Mouse (Mus musculus) stomach, postnatal 0 days (tissue): ENCODE results near the gene Tnfrsf13c. TPM values are rescaled to one million over a fixed set of nuclear protein-coding genes. Genes with fewer than 3 reads are reported as not detected.

Experiments used
- ATAC-seq: fragments of 200-750 bp; cut with Nextera tagmentation; 2 replicates; pipeline ENCODE4 v1.8.0; 2017; ENCODE audit not compliant: low FRiP score, low TSS enrichment
- DNase-seq: peaks from one replicate; pipeline ENCODE4 v3.0.0-alpha.2; 2016; ENCODE audit warnings: low spot score
- H3K27ac ChIP-seq: fragments of 300-500 bp; sonication (generic); replicated peaks from 2 replicates; pipeline ENCODE4 v1.5.1; 2014; ENCODE audit warnings: mild to moderate bottlenecking, control low read depth
- H3K27me3 ChIP-seq: fragments of 300-500 bp; sonication (generic); 2 replicates; pipeline ENCODE4 v1.6.1; 2014; ENCODE audit warnings: low read length; ENCODE audit not compliant: control insufficient read depth, insufficient read depth
- H3K36me3 ChIP-seq: fragments of 300-500 bp; sonication (generic); 2 replicates; pipeline ENCODE4 v1.6.1; 2014; ENCODE audit warnings: low read length, mixed read lengths; ENCODE audit not compliant: control insufficient read depth, insufficient read depth
- H3K4me1 ChIP-seq: fragments of 300-500 bp; sonication (generic); replicated peaks from 2 replicates; pipeline ENCODE4 v1.6.1; 2014; ENCODE audit warnings: antibody characterized with exemption; ENCODE audit not compliant: control insufficient read depth, insufficient read depth
- H3K4me2 ChIP-seq: fragments of 300-500 bp; sonication (generic); replicated peaks from 2 replicates; pipeline ENCODE4 v1.6.1; 2014; ENCODE audit warnings: low read depth, mild to moderate bottlenecking, control low read depth, moderate library complexity
- H3K4me3 ChIP-seq: fragments of 300-500 bp; sonication (generic); 2 replicates; pipeline ENCODE4 v1.5.1; 2014; ENCODE audit warnings: low read depth, low read length, control low read depth
- H3K9ac ChIP-seq: fragments of 300-500 bp; sonication (generic); 2 replicates; pipeline ENCODE4 v1.6.1; 2014; ENCODE audit warnings: mild to moderate bottlenecking, low read length, control low read depth, mixed read lengths
- H3K9me3 ChIP-seq: fragments of 300-500 bp; sonication (generic); 2 replicates; pipeline ENCODE4 v1.6.1; 2016; ENCODE audit warnings: low read length; ENCODE audit not compliant: control insufficient read depth
- CTCF ChIP-seq: IDR thresholded peaks from 2 replicates; pipeline ENCODE4 v1.5.1; 2016; ENCODE audit warnings: antibody characterized with exemption, low read depth, mild to moderate bottlenecking, moderate library complexity
- EP300 ChIP-seq: optimal IDR thresholded peaks from 2 replicates; pipeline ENCODE3; 2016; ENCODE audit warnings: antibody characterized with exemption
- WGBS: fragments of 180-500 bp; shearing (Covaris S2); extraction: QIAGEN DNeasy Blood & Tissue Kit; methylation state at CpG from one replicate; pipeline ENCODE4 v1.1.7; 2014; 5-methylcytosine and 5-hydroxymethylcytosine counted together
- polyA plus RNA-seq: library from polyadenylated mRNA; unstranded; fragments of >200 nt; fragmentation: Nextera tagmentation; extraction: Ambion mirVana; gene quantifications from 2 replicates; pipeline ENCODE4 v1.2.1, GENCODE M21; 2015

The Tnfrsf13c gene
- polyA plus RNA-seq, 1 experiment from 2014 or later, result not detected

GRCm38 (mm10) chr15:82244115-82244804 lies 20.1 kb upstream of the Tnfrsf13c start, which contains the start of gene Cenpm:
TSS of gene Cenpm (minus strand) at chr15:82244748.
- WGBS, result 0% methylated on average over 65 of the region's 65 CpGs
- DNase-seq (peak; percentile 92), ATAC-seq (peak; percentile 96)
- no peak; the same call in 1 of the 2 replicates for TF ChIP-seq CTCF
- no peak for TF ChIP-seq EP300
- Histone ChIP-seq H3K4me3 (peak within 1 kb of the TSS; percentile 70), H3K27ac (peak within 1 kb of the TSS; percentile 53; the same call in 1 of the 2 replicates), H3K4me1 (no peaks in the 10 kb centered on the region), H3K27me3 (no peaks in the 10 kb centered on the region), H3K9ac (peak within 1 kb of the TSS; percentile 55), H3K4me2 (peak within 1 kb of the TSS; percentile 95), H3K9me3 (no peaks in the 10 kb centered on the region), H3K36me3 (no peaks in the 10 kb centered on the region)

DNA sequence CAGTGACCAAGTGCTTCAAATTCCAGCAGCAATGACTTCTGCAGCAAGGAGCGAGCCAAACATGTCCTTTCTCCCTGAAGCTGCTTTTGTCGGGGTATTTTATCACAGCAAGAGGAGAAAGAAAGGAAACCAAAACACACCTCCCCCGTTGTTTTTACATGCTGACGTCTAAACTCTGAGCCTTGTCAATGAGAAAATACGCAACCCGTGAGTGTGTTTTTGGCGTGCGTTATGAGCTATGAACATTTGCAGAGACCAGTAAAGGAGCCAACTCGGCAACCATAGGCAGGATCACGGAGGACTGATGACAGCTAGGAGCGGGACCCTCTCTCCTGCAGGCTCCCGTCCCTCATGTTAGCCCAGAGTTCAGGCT lies 19.6 kb upstream of the Tnfrsf13c start:
- DNase-seq (no peak), ATAC-seq (no peak; the same call in 1 of the 2 replicates)
- Histone ChIP-seq H3K4me1 (no peaks in the 10 kb centered on the region), H3K9ac (peak overlapping the region; percentile 55), H3K27ac (no peak overlapping the region; the same call in 1 of the 2 replicates), H3K4me3 (peak overlapping the region; percentile 70), H3K36me3 (no peaks in the 10 kb centered on the region), H3K27me3 (no peaks in the 10 kb centered on the region), H3K4me2 (peak overlapping the region; percentile 95), H3K9me3 (no peaks in the 10 kb centered on the region)
- 3% methylated on average over 12 of the region's 12 CpGs for WGBS
- TF ChIP-seq CTCF (no peak), EP300 (no peak)

GRCm38 (mm10) chr15:82243311-82243710 lies 19.1 kb upstream of the Tnfrsf13c start:
- H3K27me3 ChIP-seq, result no peaks in the 10 kb centered on the region
- no peak overlapping the region for H3K27ac ChIP-seq
- no peaks in the 10 kb centered on the region for H3K36me3 ChIP-seq
- H3K4me3 ChIP-seq, result peak overlapping the region; percentile 70
- TF ChIP-seq CTCF (no peak), EP300 (no peak)
- DNase-seq (no peak), ATAC-seq (no peak)
- H3K9ac ChIP-seq, result peak overlapping the region; percentile 55; the same call in 1 of the 2 replicates
- WGBS, result 64% methylated on average over 3 of the region's 3 CpGs
- no peaks in the 10 kb centered on the region for H3K9me3 ChIP-seq
- H3K4me2 ChIP-seq, result peak overlapping the region; percentile 95
- H3K4me1 ChIP-seq, result no peaks in the 10 kb centered on the region

GRCm38 (mm10) chr15:82236565-82236964 lies 12.4 kb upstream of the Tnfrsf13c start:
- ATAC-seq (peak; percentile 76), DNase-seq (peak; percentile 87)
- H3K4me3 ChIP-seq, result no peak overlapping the region
- H3K36me3 ChIP-seq, result no peaks in the 10 kb centered on the region
- no peaks in the 10 kb centered on the region for H3K9me3 ChIP-seq
- TF ChIP-seq EP300 (no peak), CTCF (peak; percentile 99)
- 20% methylated on average over 5 of the region's 5 CpGs for WGBS
- no peaks in the 10 kb centered on the region for H3K27me3 ChIP-seq
- H3K4me2 ChIP-seq, result no peak overlapping the region
- no peak overlapping the region for H3K9ac ChIP-seq
- no peaks in the 10 kb centered on the region for H3K4me1 ChIP-seq
- no peak overlapping the region for H3K27ac ChIP-seq

- peak; percentile 46 for DNase-seq
- no peak overlapping the region for H3K4me3 ChIP-seq
- H3K4me2 ChIP-seq, result no peak overlapping the region
- H3K36me3 ChIP-seq, result no peaks in the 10 kb centered on the region
- peak; percentile 34; the same call in 1 of the 2 replicates for ATAC-seq
- no peaks in the 10 kb centered on the region for H3K4me1 ChIP-seq
- WGBS, result 60% methylated on average over 10 of the region's 10 CpGs
- no peaks in the 10 kb centered on the region for H3K27me3 ChIP-seq
- no peak overlapping the region for H3K27ac ChIP-seq
- no peak overlapping the region for H3K9ac ChIP-seq
- H3K9me3 ChIP-seq, result no peaks in the 10 kb centered on the region
- TF ChIP-seq EP300, result no peak
- no peak for TF ChIP-seq CTCF
Observed at GRCm38 (mm10) chr15:82235661-82236060, 11.5 kb upstream of the Tnfrsf13c start.

DNA sequence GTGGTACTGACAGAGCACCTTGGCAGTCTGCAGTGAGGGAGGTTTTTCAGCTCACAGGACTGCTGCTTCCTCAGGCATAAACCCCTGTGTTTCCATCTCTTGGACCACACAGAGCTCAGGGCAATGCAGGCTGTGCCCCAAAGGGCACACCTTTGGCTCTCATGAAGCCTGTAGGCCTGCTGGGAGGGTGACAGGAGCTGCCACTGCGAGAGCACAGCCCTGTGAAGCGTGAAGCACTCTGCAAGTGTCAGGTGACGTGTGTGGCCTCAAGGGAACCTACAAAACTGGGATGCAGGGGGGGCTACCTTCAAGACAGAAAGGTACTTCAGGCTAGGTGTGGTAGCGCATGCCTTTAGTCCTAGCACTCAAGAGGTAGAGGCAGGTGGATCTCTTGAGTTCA lies 8.5 kb upstream of the Tnfrsf13c start:
- TF ChIP-seq CTCF, result no peak
- TF ChIP-seq EP300, result no peak
- no peak for ATAC-seq
- WGBS, result 78% methylated on average over 4 of the region's 4 CpGs

More for the DNA sequence above, 8.5 kb upstream of the Tnfrsf13c start:
- DNase-seq, result no peak
- Histone ChIP-seq H3K4me1 (no peaks in the 10 kb centered on the region), H3K27me3 (no peaks in the 10 kb centered on the region), H3K9me3 (no peaks in the 10 kb centered on the region), H3K4me2 (no peak overlapping the region), H3K4me3 (no peak overlapping the region), H3K27ac (no peak overlapping the region), H3K9ac (no peak overlapping the region), H3K36me3 (no peaks in the 10 kb centered on the region)
